Mouse (Mus musculus) stomach, embryonic 14.5 days (tissue): ENCODE data around the gene Arl5a. TPM values are rescaled to one million over a fixed set of nuclear protein-coding genes. Genes with fewer than 3 reads are reported as not detected.

Experiments used
- ATAC-seq: fragments of 200-750 bp; cut with Nextera tagmentation; 2 replicates; pipeline ENCODE4 v1.8.0; 2017; ENCODE audit warnings: low read depth, moderate TSS enrichment; ENCODE audit not compliant: insufficient number of reproducible peaks, insufficient read depth, low FRiP score
- H3K27ac ChIP-seq: fragments of 300-500 bp; sonication (generic); 2 replicates; pipeline ENCODE4 v1.5.1; 2014; ENCODE audit warnings: mild to moderate bottlenecking, low read length, moderate library complexity, mixed read lengths
- H3K27me3 ChIP-seq: fragments of 300-500 bp; sonication (generic); 2 replicates; pipeline ENCODE4 v1.6.1; 2014; ENCODE audit warnings: low read length, control low read depth, mixed read lengths; ENCODE audit not compliant: control insufficient read depth, insufficient read depth
- H3K36me3 ChIP-seq: fragments of 300-500 bp; sonication (generic); 2 replicates; pipeline ENCODE4 v1.6.1; 2014; ENCODE audit warnings: mild to moderate bottlenecking, control low read depth, low read length, moderate library complexity, mixed read lengths; ENCODE audit not compliant: control insufficient read depth, insufficient read depth
- H3K4me1 ChIP-seq: fragments of 300-500 bp; sonication (generic); 2 replicates; pipeline ENCODE4 v1.6.1; 2014; ENCODE audit warnings: low read length, control low read depth, mixed read lengths; ENCODE audit not compliant: control insufficient read depth, insufficient read depth
- H3K4me2 ChIP-seq: fragments of 300-500 bp; sonication (generic); replicated peaks from 2 replicates; pipeline ENCODE4 v1.6.1; 2014; ENCODE audit warnings: low read depth, low read length, control low read depth
- H3K4me3 ChIP-seq: fragments of 300-500 bp; sonication (generic); 2 replicates; pipeline ENCODE4 v1.5.1; 2014; ENCODE audit warnings: low read depth, low read length, control low read depth
- H3K9ac ChIP-seq: fragments of 300-500 bp; sonication (generic); replicated peaks from 2 replicates; pipeline ENCODE4 v1.6.1; 2014; ENCODE audit warnings: low read depth, mild to moderate bottlenecking, control low read depth, low read length, moderate library complexity, mixed read lengths
- H3K9me3 ChIP-seq: fragments of 300-500 bp; sonication (generic); 2 replicates; pipeline ENCODE4 v1.6.1; 2016; ENCODE audit warnings: low read depth, low read length, control low read depth; ENCODE audit not compliant: control insufficient read depth
- WGBS: fragments of 180-500 bp; shearing (Covaris S2); extraction: QIAGEN DNeasy Blood & Tissue Kit; methylation state at CpG from one replicate; pipeline ENCODE4 v1.1.7; 2014; 5-methylcytosine and 5-hydroxymethylcytosine counted together
- polyA plus RNA-seq: library from polyadenylated mRNA; unstranded; fragments of >200 nt; fragmentation: Nextera tagmentation; extraction: Ambion mirVana; gene quantifications from 2 replicates; pipeline ENCODE4 v1.2.1, GENCODE M21; 2014

Gene Arl5a
- polyA plus RNA-seq, 1 experiment from 2014 or later, result 53.5 TPM

DNA sequence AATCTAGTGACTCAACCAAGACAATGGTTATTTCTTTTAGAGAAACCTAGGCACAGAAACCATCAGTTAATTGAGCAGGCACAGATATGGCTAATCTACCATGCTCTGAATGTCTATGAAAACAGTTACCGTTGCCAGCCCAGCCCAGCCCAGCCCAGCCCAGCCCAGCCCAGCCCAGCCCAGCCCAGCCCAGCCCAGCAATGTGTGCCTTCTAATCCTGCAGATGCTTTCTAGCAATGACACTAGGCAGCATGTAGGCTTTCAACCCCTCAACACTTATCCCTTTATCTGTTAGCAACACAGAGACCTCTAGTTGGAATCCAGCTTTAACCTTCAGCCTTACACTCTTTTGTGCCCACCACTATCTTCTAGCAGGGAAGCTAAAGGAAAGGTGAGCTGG, 24.2 kb upstream of the Arl5a start:
- no peak for ATAC-seq
- no peaks in the 10 kb centered on the region for H3K27me3 ChIP-seq
- WGBS, result 61% methylated on average over 1 of the region's 1 CpGs
- H3K4me1 ChIP-seq, result no peaks in the 10 kb centered on the region
- no peaks in the 10 kb centered on the region for H3K36me3 ChIP-seq
- no peak overlapping the region for H3K9ac ChIP-seq
- H3K4me3 ChIP-seq, result no peak overlapping the region
- no peaks in the 10 kb centered on the region for H3K9me3 ChIP-seq
- no peak overlapping the region for H3K27ac ChIP-seq
- no peak overlapping the region for H3K4me2 ChIP-seq

DNA sequence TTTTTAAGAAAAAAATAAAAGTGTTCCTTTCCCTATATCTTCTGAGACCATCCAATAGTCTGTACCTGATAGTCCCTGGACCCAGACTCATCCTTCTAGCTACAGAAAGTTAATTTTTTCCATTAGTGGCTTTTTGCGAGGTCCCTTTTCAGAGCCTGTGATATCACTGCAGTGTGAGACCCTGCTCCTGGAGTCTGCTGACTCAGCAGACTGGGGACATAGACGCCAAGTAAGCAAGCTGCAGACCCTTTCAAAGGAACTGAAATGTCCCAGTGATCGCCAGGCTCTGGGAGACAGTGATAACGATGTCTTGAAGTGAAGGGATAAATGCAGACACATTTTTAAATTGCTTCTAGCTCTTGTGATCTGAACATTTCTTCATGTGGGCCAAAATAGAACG, 21.9 kb upstream of the Arl5a start:
- Histone ChIP-seq H3K9ac (no peak overlapping the region), H3K27me3 (no peaks in the 10 kb centered on the region), H3K4me2 (no peak overlapping the region), H3K4me3 (no peak overlapping the region), H3K9me3 (no peaks in the 10 kb centered on the region), H3K4me1 (no peaks in the 10 kb centered on the region), H3K36me3 (no peaks in the 10 kb centered on the region), H3K27ac (no peak overlapping the region)
- WGBS, result 72% methylated on average over 5 of the region's 5 CpGs
- no peak for ATAC-seq

DNA sequence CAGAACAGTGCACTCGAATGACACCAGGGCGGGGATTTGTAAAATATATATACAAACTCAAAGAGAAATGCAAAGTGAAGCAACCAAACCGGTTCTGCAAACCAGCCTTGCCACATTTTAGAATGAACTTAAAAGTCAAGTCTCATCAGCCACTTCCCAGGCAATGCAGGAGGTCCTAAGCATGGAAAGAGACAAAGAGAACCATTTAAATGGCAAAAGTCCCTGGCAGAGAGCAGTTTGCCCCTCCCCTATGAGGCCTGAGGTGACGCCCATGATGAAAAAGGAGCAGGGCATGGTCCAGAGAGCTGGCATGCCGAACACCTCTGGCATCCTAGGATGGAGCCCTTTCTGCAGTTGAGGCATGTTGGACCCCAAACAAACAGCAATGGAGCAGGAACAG, 17.4 kb upstream of the Arl5a start:
- Histone ChIP-seq H3K9me3 (no peaks in the 10 kb centered on the region), H3K9ac (no peak overlapping the region), H3K27ac (no peak overlapping the region), H3K4me3 (no peak overlapping the region), H3K4me2 (no peak overlapping the region), H3K36me3 (no peaks in the 10 kb centered on the region), H3K27me3 (no peaks in the 10 kb centered on the region), H3K4me1 (no peaks in the 10 kb centered on the region)
- 38% methylated on average over 5 of the region's 5 CpGs for WGBS
- peak; percentile 67; the same call in 1 of the 2 replicates for ATAC-seq

DNA sequence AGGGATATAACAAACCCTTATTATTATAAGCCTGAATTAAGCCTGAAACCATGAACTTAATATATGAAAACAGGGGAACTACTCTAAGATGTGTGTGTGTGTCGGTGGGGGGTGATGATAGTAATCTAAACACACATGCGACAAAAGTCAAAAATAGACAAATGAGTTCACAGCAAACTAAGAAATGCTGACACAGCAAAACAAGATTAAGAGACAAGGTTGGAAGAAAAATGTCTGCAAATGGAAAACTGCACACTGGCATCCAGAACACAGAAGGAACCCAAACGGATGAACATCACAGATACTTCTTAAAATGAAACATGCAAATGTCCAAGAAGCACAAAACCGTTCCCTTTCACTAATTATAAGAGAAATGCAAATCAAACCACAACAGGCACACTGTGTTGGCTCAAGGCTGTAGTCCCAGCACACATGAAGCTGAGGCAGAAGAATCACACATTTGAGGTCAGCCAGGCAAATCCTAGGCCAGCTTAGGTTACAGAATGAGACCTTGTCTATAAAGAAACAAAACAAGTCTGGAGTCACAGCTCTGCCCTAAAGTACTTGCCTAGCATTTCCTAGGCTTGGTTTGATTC, 15.8 kb upstream of the Arl5a start:
- no peak overlapping the region for H3K9ac ChIP-seq
- no peaks in the 10 kb centered on the region for H3K9me3 ChIP-seq
- no peak overlapping the region for H3K4me3 ChIP-seq
- 77% methylated on average over 4 of the region's 4 CpGs for WGBS
- no peak overlapping the region for H3K27ac ChIP-seq
- H3K27me3 ChIP-seq, result no peaks in the 10 kb centered on the region
- no peaks in the 10 kb centered on the region for H3K4me1 ChIP-seq
- H3K36me3 ChIP-seq, result no peaks in the 10 kb centered on the region
- H3K4me2 ChIP-seq, result no peak overlapping the region
- no peak for ATAC-seq

DNA sequence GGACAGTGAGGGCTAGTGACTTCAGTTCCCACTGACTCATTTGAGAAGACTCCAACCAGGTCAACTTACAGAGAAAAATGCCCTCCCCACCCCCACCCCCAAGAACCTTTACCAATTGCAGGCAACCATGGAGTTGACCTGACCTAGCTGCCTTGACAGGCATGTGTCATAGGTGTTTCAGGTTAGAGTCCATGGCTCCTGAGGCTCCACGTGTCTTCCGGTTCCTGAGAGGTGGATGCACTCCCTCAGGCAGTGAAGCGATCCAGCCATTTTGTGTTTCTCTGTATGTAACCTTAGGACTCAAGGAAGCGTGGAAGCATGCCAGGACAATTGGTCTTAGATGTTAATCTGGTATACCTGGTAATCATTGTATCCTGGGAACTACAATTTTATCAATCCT, 13.7 kb upstream of the Arl5a start:
- no peaks in the 10 kb centered on the region for H3K9me3 ChIP-seq
- no peak overlapping the region for H3K4me3 ChIP-seq
- H3K4me1 ChIP-seq, result no peaks in the 10 kb centered on the region
- H3K27ac ChIP-seq, result no peak overlapping the region
- ATAC-seq, result no peak
- no peak overlapping the region for H3K9ac ChIP-seq
- no peak overlapping the region for H3K4me2 ChIP-seq
- no peaks in the 10 kb centered on the region for H3K27me3 ChIP-seq
- H3K36me3 ChIP-seq, result no peaks in the 10 kb centered on the region
- 94% methylated on average over 4 of the region's 4 CpGs for WGBS

DNA sequence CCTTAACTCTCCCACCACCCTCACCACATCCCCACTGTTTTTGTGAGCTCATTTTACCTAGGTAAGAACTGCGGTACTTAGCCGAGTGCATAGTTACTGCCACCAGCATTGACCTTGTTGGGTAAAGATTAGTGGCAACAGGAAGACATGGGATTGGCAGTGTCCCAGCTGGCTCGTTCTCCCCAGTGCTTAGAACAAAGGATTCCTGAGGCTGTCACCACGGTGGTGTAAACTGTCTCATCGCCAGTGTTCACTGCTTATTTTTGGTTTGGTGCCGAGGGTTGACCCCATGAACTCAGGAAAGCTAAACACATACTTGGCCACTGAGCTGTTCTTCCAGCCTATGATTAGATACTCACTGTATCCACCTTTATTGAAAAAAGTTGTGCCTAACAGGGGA, 13.3 kb upstream of the Arl5a start:
- Histone ChIP-seq H3K9ac (no peak overlapping the region), H3K27ac (no peak overlapping the region), H3K4me1 (no peaks in the 10 kb centered on the region), H3K4me2 (no peak overlapping the region), H3K4me3 (no peak overlapping the region), H3K27me3 (no peaks in the 10 kb centered on the region), H3K36me3 (no peaks in the 10 kb centered on the region), H3K9me3 (no peaks in the 10 kb centered on the region)
- 43% methylated on average over 6 of the region's 6 CpGs for WGBS
- no peak for ATAC-seq

DNA sequence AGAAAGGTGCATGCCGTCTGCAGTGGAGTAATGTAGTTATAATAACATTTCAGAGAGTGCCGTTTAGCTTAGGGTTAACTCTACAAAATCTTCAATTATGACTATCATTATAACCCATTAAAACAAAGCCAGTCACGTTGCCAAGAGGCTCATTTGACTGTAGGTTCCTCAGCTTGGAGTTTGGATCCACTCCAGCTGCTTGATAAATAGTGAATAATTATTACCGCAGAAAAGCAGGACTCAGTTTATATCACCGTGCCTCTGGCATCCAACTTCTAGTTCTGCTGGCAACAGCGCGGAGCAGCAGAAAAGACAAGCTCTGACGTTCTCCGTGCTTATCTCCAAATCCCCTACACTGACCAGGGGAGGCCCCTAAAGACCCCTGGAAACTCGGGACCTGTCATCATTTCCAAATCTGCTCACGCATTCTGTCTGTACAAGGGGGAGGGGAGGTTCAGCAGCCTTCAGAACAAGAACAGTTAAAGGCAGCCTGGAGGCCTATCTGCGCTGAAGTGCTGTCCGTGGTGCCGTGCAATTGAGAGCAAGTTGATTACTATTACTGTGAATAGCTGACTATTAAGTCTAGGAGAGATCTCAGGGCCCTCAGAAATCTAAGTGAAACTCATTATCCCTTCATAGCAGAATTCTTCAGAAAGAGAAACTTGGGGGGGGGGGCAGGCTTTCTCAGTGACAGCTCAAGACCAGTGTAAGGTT, 11.4 kb upstream of the Arl5a start:
- Histone ChIP-seq H3K4me2 (no peak overlapping the region), H3K9ac (no peak overlapping the region), H3K4me1 (no peaks in the 10 kb centered on the region), H3K36me3 (no peaks in the 10 kb centered on the region), H3K27me3 (no peaks in the 10 kb centered on the region), H3K9me3 (no peaks in the 10 kb centered on the region), H3K27ac (no peak overlapping the region), H3K4me3 (no peak overlapping the region)
- 49% methylated on average over 14 of the region's 14 CpGs for WGBS
- ATAC-seq, result no peak

DNA sequence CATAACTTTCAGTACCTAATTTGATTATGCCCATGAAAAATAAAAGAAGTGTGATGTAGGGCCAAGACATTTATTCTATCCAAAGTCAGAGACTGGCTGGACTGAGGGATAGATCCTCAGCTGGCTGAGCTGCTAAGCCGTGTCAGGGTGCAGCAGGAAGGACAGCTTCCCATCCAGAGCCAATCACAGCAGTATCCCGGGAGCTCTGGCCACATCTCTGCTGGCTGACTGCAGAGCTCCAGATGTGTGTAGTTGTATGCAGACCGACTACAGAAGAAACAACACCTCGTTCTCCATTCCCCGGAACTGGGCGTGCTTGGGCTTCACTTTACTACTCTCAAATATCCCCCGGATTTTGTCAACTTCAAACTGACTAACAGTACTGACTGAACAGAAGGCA, 8.7 kb upstream of the Arl5a start:
- 59% methylated on average over 7 of the region's 7 CpGs for WGBS
- H3K4me1 ChIP-seq, result no peaks in the 10 kb centered on the region
- ATAC-seq, result no peak
- H3K4me3 ChIP-seq, result no peak overlapping the region
- no peaks in the 10 kb centered on the region for H3K27me3 ChIP-seq
- no peak overlapping the region for H3K4me2 ChIP-seq
- no peak overlapping the region for H3K27ac ChIP-seq
- no peaks in the 10 kb centered on the region for H3K36me3 ChIP-seq
- H3K9me3 ChIP-seq, result no peaks in the 10 kb centered on the region
- H3K9ac ChIP-seq, result no peak overlapping the region

DNA sequence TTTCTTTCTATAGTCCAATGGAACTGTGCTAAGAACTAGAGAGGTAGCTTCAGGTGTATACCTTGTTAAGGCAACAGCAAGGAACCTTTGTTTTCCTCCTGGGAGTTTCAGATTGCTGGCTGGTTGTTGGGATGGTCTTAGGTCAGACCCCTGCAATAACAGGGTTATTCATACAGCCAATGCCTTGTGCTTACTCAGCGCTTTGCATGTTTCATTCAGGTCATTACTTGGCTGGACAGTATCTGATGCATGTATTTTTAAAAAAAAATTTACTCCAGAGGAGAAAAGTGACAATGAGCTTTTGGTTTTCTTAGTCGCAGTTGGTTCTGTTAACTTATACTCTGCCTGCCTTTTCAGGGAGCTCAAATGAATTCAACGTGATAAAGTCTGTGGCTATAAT, 2.7 kb upstream of the Arl5a start:
- Histone ChIP-seq H3K27ac (no peak overlapping the region), H3K27me3 (no peaks in the 10 kb centered on the region), H3K4me2 (no peak overlapping the region), H3K9ac (no peak overlapping the region), H3K4me3 (no peak overlapping the region), H3K36me3 (no peaks in the 10 kb centered on the region), H3K9me3 (no peaks in the 10 kb centered on the region), H3K4me1 (peaks cover 11% of the 10 kb centered on the region; the same call in 1 of the 2 replicates)
- no peak for ATAC-seq
- WGBS, result 82% methylated on average over 3 of the region's 3 CpGs
